Mouse (Mus musculus): ENCODE results near the gene Astn2.
A peak's percentile ranks its signal among the peaks of the same experiment; 100 is the strongest.

Astn2 gene

DNA sequence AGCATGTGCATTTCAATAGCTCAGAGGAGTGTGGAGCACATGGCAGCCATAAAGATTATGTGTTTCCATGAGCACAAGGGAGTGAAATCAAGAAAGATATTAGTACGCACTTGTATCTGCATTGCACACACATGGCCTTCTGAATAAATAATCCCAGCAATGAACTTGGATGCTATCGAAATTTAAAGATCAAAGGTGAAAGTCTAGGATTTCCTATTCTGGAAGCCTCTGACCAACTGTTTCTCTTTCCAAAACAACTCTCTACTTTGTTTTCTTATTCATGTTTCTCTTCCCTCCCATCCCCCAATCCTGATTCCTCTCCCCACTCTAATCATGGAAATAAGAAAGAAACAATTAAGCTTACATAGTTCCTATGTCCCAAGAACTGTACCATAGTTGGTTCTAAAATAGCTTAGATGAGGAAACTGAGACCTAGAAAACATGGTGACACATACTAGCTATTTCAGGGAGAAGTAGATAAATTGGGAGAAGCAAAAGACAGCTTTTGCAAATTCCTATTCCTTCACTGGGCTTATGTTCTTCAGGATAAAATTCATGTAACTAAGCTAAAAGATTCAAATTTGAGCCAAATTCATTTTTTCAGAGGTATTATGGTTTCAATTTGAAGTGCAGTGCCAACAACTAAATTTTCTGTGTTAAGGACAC lies 872.2 kb downstream of the Astn2 start:
- no peak for DNase-seq (ENCODE audit: low spot score)

DNA sequence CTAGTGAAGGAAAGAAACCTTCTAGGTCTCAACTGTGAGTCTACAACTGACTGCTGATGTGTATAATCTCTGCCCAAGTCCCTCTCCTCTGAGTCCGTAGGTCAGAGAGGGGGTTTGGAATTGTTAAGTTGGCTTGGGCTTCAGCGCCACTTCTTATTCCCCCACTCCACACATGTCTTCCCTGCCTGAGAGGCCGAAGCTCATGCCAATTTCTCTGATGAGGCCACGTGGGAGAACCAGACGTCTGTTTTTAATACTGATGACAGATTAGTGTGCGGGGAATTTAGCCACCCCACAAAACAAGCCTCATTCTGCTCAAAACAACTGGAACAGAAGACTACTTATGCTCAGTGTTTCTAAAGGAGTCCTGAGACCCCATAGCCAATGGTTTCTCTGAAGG lies 872.8 kb downstream of the Astn2 start:
- no peak for DNase-seq (ENCODE audit: low spot score)

DNA sequence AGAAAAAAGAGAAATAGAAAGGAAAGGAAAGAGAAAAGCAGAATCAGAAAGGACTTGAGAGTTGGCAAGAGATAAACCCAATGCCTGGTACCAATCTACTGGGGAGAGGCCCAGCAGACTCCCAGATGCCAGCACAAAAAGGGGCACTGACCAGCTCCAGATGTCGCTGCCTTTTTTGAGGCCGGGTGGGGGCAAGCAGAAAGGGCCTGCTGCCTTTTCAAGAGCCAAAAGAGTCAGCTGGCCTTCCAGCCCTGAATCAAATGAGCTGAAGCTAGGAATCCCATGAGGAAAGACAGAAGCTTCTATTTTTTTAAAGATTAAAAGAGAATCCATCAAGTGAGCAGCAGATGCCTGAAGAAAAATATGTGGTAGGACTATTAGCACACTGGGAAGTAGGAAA lies 873.5 kb downstream of the Astn2 start:
- no peak for DNase-seq (ENCODE audit: low spot score)

DNA sequence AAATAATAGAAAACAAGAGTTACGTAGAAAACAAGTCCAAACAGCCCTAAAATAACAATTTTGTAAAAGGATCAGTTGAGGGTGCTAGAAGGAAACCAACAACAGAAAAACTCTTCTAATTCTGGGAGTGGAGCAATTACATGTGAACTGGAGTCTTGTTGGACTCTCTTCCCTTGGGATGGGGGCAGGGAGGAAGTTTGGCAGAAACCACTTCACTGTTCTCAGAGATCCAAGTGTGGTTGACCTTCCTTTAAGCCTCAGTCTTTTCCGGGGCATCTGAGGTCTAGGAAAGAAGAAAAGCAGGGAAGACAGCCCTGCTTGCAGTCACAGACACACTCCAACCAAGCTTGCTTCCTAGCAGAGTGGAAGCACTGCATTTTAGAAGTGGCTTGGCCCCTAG lies 896.3 kb downstream of the Astn2 start:
- DNase-seq (ENCODE audit: low spot score) = no peak

DNA sequence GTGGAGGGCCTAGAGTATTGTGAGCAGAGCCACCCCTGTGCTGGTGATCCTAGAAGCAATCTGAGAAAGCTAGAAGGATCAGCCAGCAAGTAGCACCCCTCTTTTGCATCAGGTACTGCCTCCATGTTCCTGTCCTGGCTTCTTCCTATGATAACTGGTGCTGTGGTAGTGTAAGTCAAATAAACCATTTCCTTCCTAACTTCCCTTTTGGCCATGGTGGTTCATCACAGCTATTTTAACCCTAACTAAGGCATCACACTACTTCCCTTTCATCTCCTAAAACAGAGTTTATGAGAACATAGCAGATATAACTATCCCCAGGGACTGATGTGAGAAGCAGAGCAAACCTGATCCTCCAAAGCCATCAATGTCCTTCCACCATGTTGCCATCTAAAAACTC lies 897.5 kb downstream of the Astn2 start:
- no peak for DNase-seq (ENCODE audit: low spot score)

- peak; percentile 74 for DNase-seq (ENCODE audit: low spot score)
Observed at GRCm38 (mm10) chr4:65496463-65496834, 908.0 kb downstream of the Astn2 start.

DNA sequence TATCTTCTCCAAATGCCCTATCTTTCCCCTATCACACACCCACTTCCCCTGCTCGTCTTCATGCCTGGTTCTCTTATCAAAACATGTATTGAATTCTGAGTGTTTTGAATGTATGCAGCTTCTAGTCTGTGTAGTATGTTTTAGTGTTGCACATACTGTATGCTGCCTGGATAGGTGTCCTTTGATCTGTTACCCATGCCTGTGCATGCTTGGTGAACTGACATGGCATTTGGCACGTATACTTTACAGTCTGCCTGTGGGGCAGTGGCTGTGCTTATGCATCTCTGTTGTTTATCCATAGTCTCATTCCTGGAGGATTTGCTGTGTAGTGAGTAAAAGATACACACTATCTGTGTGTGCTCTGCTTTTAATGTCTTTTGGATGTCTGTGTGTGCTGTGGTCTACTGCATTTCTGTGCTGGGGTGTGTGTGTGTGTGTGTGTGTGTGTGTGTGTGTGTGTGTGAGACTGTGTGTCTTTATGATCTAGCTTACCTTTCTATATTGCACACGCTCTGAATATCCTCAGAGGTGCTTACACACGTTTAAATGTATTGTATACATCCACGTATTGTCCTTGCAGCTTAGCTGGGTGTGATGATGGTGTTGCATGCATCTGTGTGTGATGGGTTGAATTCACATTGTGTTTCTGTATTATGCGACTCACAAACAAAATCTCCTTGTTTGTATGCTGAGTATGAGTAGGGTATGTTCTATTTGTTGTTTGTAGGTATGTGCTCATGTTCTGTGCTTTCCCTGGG lies 908.5 kb downstream of the Astn2 start:
- DNase-seq (ENCODE audit: low spot score) = no peak

GRCm38 (mm10) chr4:65491541-65491940 lies 912.9 kb downstream of the Astn2 start:
- no peak for DNase-seq (ENCODE audit: low spot score)

DNA sequence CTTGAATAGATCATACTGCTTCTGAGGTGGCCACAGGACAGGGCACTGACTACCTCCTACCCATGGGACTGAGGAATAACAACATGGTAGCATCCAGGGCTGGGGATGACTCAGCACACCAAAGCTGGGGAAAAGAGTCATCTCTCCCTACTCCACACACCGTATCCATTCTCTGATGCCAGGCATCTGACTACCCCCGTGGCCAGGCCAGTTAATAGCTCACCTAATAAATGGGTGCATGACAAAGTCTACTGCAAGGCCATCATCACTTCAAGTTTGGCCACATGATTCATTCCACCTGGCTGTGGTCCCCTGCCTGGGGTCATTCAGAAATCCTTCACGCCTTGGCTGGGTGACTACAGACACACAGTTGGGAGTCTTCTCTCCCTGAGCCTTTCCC lies 914.7 kb downstream of the Astn2 start:
- DNase-seq (ENCODE audit: low spot score) = no peak

DNA sequence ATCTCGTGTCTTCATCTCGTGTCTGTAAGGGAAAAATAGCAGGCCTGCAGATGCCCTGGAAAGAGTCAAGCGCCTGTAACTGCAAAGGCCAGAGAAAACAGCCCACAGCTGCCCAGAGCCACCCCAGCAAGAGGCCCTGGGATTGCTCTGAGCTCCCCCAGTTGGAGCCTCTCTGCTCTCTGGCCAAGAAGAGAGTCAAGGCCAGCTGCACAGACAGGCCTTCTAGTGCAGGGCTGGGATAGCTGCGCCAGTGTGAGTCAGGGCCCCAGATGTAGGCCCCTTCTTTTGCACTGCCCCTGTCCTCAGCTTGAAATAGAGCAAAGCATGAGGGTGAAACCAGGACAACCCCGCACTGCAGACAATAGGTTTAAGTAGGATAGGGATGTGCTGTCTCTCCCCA lies 922.8 kb downstream of the Astn2 start:
- no peak for DNase-seq (ENCODE audit: low spot score)

- DNase-seq (ENCODE audit: low spot score) = no peak
Observed at GRCm38 (mm10) chr4:65477106-65477505, 927.3 kb downstream of the Astn2 start.

GRCm38 (mm10) chr4:65475925-65476560 lies 928.4 kb downstream of the Astn2 start:
- no peak for DNase-seq (ENCODE audit: low spot score)

- DNase-seq (ENCODE audit: low spot score) = no peak
Observed at GRCm38 (mm10) chr4:65473141-65473540, 931.3 kb downstream of the Astn2 start.

GRCm38 (mm10) chr4:65449171-65449570 lies 955.2 kb downstream of the Astn2 start:
- DNase-seq (ENCODE audit: low spot score) = no peak

DNA sequence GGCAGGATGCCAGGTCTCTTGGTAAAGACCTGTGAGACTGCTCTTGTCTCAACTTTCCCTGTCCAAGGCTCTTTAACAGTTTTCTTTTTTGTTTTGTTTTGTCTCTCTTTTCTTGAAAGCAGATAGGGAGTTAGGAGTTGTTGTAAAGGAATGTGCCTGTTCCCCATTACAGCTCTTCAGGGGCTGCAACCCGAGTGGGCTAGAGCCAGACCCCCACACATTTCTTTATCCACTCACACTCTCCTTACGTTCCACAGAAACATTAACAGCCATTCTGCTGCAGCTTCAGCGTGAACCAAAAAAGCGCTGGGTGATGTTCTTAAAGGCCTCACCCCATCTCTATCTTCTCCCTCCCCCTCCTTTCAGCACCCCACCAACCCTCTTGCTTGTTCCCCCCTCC lies 962.7 kb downstream of the Astn2 start:
- DNase-seq (ENCODE audit: low spot score) = no peak

- DNase-seq (ENCODE audit: low spot score) = no peak
Observed at GRCm38 (mm10) chr4:65430804-65431203, 973.6 kb downstream of the Astn2 start.

DNA sequence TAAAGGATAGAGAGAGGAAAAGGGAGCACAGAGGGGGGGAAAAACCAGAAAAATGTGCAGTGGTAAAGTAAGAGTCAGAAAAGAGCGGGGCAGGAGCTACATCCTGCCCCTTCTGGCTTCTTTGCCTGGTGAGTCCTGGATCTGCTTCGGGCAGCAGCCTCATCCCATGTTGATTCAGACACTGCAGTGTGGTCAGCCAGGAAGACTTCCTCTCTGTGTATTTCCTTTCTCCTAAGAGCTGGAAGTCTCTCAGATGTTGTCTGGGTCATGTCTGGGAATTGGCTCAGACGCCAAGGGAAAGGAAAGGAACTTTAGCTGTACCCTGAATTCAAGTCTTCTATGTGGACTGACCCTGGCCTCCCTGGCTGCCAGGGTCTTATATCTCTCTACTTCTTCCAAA lies 976.9 kb downstream of the Astn2 start:
- DNase-seq (ENCODE audit: low spot score) = no peak

- DNase-seq (ENCODE audit: low spot score) = no peak
Observed at GRCm38 (mm10) chr4:65426437-65426836, 978.0 kb downstream of the Astn2 start.

DNA sequence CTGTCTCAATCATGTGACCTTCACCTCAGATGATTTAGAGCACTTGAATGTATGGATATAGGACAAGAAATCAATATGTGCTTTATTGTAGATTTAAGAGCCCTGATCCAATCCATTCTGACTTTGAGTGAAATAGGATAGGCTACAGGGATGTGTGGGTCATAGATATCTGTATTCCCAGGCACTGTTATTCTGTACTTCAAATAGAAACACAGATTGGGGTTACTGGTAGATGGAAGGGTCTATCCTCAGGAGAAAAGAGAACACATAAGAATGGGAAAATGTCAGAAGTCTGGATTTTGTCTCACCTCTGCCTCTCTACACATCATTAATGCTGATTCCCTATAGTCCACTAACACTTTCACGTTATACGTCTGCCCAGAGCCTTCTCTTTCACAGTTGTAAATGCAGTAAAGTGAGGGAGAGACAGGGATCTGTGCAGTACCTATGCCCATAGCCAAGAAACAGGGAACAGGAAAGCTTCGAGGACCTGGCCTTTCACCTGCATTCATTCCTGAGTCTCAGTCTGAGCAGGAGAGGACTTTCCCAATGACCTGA lies 981.3 kb downstream of the Astn2 start:
- DNase-seq (ENCODE audit: low spot score) = no peak

- no peak for DNase-seq (ENCODE audit: low spot score)
Observed at GRCm38 (mm10) chr4:65421272-65421671, 983.1 kb downstream of the Astn2 start.

GRCm38 (mm10) chr4:65420511-65420931 lies 983.9 kb downstream of the Astn2 start:
- DNase-seq (ENCODE audit: low spot score) = peak; percentile 63

DNA sequence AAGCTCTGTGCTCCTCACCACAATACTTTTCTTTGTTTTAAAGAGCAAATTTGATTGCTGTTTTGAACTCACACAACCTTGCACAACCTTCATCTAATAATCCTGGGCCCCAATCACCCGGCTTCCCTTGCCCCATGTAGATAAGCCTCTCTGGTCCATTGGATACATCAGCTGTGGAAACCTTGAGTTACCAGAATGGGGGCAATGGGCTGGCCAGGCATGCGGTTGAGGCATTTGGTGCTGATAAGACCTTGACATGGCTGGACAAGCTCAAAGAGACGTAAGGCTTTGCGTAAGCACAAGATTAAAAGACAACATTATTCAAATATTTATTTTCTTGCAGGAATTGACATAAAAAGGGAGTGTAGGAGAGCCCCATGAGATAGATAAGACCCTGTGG lies 988.9 kb downstream of the Astn2 start:
- DNase-seq (ENCODE audit: low spot score) = no peak

Measured in yolk sac, embryonic 10.5 days (tissue).